Mouse (Mus musculus): ENCODE data around the gene Kif21b.

Gene Kif21b

DNA sequence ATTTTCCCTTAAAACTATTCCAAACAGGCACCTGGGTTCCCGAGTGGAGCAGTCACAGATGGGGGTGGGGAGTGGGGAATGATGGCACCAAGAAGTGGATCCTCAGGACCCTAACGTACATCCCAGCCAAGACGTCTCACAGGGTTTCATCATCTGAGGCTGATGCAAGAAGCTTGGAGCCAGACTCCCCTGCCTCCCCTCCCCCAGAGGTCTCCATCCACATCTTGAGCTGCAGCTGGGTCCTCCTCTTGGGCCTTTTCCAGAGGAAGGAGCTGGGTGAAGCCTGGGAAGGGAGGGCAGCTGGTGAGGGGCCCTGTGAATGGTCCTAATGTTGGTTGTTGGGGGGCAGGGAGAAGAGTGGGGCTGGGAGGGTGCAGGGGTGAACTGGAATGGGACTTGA lies 1.1 kb upstream of the Kif21b start:
- DNase-seq, result no peak

DNA sequence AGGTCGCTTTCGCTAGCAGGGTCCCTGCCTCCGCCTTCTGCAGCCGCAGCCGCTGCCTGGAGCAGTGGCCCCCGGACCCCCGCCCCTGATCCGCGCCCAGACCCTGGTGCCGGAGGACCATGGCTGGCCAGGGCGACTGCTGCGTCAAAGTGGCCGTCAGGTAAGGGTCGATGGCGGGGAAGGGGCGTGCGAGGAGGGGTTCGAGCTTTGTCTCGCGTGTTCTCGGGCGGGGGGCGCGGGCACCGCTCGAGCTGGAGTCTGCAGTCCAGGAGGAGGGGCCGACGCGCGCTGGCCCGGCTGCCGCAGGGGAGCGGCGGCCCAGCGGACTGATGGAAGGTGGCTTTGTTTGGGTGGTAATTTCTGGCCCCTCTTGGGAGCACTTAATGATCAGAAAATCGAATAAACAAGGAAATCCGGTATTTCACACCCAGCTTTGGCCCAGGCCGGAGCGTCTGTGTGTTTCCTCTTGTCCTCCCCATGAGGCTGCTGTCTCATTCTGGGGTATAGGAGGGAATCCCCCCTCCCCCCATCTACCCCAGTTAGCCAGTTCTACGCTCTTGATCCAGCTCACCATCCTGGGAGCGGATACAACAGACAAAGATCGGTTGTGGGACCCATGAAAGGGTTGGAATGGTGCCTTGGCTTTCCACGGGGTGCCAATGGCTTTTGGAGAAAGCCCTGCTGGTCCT lies 558 bp downstream of the Kif21b start:
- DNase-seq, result peak; percentile 37 to 39

DNA sequence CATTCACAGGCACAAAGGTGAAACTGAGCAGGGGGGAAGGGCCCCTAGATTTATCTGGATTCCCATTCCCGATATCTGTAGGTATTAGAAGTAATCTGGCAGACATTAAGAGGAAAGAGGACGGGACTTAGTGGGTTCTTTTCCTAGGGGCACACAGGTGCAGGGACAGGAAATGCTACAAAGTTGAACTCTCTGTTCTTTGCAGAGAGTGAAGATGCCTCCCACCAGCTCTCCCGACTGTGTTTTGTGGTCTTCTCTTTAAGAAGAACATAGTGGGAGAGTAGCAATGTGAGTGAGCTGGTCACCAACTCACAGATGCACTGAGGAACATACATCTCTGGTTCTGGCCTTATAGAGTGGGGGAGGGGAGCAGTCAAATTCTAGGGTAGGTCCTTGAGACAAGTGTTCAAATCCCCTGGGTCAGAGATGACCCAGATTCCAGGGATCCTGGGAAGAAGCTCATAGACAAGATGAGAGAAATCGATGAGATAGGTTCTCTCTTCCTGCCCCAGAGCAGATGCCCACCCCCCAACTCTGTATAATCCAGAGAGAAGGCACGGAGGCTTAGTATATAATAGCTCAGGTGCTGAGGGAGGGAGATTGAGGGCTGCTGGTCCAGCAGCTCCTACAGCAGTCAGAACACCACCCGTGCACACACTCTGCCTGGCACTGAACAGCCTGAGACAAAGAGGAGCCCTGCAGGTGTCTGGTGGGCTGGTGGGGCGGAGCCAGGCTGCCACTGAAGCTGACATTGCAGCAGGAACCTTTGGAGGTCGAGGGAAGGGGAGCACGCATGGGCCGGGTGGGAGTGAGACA lies 1.4 kb downstream of the Kif21b start:
- DNase-seq, result no peak

DNA sequence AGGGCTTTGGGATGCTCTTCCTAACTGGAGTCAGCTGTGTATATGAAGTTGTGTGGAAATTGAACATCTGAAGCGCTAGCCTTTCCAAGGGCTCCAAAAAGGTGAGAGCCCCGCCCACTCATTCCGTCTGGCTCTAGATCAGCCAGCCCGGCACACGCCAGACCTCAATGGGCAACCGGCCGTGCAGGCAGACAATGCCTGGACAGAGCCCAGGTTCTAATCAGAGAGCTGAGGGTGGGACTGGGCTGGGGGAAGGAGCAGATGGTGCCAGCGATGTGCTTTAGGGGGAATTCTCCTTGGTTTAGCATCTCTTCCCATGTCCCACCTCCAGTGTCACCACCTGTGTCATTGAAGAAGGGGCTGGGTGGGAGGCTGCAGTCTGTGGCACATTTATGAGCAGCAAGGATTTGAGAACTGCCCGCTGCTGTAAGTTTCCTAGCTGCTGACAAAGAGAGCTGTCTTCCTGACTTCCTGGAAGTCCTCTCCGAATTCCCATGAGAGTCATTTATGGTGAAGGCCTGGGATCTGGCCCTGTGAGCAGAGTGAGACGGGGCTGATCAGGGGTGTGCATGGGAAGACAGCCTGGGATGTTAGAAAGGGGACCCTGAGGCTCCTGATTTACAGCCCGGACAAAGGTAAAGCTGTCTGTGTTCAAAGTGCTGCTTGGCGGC lies 2.5 kb downstream of the Kif21b start:
- peak; percentile 53 to 64 for DNase-seq

DNA sequence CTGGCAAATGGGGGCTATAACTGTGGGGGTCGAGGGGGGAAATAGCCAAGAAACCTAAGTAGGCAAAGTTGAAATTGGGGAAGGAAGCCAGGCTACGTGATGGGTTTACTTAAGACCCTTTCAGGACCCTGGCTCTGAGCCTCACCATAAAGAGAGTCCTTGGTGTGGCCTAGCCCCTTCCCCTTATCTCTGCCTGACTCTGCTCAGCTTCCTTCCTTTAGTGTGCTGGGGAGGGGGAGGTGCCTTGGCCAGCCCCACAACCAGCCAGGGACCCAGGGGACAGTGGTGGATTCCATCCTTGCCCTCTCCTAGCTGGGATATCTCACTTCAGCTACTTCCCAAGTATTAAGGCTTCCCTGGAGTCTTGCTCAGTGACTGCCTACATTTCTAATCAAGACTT lies 3.4 kb downstream of the Kif21b start:
- no peak for DNase-seq

DNA sequence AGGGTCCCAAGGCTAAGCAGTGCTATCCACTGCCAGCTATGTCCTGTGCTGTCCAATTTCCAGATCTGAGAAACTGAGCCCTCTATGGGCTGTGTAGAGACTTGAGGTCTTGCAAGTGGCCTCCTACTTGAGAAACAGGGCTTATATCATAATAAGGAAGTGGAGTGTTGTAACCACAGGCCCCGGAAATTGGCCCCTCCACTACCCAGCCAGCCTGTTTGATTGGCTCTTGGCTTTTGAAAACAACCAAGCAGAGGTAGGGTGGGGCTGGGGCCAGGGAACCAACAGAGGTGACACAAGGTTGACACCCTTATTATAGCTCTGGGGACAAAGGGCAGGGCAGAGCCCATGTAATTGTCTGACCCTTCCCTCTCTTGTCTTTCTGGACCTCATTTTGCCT lies 3.9 kb downstream of the Kif21b start:
- DNase-seq, result no peak

DNA sequence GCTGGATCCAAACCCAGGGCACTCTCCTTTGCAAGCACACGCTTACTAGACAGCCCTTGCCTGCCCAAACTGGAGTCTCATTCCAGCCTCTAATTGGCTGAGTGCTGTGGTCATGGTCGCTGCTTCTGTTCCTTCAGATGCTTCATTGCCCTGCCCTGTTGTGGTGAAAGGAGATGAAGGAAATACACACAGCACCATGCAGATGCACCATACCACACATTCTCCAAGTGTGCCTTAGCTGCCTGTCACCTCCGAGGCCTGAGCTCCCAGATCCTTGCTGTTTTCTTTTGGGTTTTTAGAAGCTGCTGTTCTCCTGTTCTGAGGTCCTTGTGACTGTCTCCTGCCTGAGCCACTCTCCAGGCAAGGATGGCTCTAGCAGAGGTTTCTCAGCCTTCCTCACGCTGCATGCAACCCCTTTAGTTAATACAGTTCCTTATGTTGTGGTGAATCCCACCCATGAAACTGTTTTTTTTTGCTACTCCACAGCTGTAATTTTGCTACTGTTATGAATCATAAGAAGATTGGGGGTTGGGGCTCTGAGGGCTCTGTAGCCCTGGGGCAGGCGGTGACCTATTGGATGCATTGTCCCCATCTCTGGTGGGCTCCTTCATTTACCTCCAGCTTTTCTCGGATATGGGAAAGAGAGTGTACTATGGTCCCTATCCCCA lies 4.7 kb downstream of the Kif21b start:
- no peak for DNase-seq

DNA sequence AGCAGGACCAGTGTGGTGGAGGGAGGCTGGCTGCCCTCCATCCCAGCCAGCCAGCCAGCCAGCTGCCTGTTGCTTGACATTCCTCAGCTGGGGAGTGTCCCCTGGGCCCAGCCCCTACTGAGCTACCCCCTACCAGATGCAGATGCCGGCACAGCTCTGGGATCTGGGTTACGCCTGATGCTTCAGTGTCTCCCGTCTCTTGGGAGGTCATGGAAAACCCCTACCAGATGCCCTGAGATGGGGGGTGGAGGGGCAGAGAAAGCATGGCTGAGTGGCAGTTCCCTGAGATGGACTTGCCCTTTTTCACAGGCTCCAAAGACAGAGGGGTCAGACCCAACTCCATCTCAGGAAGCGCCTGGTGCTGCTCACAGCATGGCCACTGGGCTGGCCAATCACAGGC lies 5.4 kb downstream of the Kif21b start:
- no peak for DNase-seq

DNA sequence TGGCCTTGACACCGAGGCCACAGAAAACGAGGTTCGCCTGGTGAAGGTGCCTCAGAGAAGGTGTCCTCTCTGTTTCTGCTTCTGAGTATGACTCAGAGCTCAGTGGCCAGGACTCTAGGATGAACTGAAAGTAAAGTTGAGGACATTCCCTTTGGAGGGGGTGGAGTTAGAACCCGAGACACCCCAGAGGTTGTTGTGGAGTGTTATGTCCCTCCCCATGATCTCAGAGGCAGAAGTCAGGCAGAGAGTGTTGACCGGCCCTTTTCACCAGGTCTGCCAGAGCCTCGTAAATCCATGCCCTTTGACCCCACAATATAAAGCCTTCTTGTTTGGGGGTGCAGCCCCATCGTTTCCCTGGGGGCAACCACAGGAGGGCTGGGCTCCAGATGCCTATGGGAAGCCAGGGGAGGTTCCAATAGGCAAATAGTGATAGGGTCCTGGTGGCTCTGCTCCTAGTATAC lies 5.9 kb downstream of the Kif21b start:
- DNase-seq, result no peak

DNA sequence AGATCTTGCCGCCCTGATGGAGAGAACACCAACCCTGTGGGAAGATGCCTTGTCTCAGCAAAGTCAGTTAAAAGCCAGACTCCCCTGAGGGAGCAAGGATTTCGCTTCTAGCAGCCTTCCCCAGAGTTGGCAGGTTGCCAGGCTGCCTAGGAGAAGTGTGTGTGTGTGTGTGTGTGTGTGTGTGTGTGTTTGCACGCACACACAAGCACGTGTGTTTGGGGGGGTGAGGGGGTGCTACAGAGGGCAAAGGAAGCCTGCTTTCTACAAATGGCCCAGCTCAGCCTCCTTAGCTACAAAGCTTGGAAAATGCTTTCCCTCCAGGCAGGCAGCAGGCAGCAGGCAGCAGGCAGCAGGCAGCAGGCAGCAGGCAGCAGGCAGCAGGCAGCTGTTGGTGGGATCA lies 6.4 kb downstream of the Kif21b start:
- peak in 1 of 2 experiments; percentile 54 for DNase-seq

DNA sequence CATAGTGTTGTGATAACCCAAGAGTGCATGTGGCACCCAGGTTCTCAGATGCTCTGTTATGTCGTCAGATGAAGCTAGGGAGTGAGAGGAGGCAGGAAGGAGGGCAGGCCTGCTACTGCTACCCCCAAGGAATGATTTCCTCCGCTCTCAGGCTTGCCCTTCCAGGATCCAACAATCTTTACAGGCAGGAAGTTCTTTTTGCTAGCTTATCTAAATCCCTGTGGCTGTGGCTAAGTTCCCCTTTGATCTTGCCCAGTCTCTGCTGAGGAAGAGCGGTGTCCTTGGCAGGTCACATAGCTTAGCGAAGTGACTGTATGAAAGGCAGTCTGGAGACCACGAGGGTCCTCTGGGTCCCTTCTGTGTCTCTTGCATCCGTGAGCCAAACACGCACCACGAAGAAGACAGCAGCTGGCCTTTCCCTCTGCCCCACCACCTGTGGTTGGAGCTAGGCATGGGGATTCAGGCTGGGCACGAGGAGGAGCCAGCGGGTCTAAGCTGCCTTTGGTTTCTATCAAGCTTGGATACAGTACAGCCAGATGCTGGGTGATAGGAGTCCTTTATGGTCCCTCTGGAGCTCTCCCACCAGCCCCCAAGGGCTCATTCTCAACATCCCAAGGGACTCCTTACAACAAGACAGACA lies 7.1 kb downstream of the Kif21b start:
- DNase-seq, result no peak

DNA sequence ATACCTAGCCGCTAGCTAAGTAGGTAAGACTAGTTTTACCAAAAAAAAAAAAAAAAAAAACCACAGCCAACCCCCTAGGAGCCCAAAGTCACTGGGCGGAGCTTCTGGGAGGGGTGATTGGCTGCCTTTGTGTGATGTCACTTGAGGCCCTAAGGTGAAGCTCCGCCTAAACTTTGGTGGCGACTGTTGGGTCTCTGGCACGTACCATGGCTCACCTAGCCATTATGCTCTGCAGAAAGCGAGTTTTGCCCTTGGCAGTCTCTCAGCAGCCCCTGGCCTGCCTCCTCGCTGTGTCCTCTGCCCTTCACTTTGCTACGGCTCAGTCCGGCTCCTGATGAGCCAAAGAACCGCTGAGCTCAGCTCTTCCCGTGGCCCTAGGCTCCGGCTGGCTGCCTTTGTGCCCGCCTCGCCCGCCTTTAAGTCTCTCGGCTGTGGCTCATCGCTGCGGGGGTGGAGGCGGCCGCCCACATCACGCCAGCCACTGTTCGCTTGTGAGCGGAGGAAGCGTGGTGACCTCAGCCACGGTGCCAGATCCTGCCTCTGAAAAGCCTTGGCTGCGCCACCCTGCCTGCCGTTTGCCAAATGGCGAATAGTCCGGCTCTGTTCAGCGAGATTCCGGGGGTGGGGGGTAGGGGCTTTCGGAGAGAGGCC lies 8.9 kb downstream of the Kif21b start:
- peak; percentile 89 to 92 for DNase-seq

DNA sequence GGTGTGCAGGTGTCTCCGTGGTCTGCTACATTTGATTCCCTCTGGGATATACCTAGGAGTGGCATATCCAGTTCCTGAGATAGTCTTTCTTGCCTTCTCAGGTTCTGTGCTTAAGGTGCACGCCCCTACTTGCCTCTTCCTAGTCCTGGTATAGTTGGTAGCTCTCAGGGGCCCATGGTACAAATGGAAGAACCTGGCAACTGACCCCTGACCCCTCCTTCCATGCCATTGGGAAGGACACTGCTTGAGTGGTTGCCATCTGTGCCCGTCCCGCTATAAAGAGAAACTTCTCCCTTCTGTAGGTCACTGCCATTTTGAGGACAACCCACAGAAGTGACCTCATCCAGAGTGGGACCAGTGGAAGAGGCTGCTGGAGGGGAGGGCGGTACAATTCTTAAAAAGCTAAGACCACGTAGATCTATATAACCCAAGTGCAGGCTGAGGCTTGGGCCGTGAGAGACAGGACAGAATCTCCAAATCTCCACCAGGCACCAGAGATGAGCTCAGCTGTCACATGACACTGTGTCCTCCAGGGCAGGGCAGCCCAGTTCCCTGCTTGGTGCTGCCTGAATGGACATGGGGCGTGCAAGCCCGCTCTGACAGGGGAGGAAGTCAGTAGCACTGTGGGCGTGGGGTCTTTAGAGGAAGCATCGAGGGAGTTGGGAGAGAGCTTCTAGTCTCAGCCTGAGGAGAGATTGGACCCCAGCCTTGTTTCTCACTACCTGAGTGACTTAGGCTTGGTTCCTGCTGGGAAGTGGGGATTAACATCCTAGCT lies 10.2 kb downstream of the Kif21b start:
- DNase-seq, result peak; percentile 39 to 40

DNA sequence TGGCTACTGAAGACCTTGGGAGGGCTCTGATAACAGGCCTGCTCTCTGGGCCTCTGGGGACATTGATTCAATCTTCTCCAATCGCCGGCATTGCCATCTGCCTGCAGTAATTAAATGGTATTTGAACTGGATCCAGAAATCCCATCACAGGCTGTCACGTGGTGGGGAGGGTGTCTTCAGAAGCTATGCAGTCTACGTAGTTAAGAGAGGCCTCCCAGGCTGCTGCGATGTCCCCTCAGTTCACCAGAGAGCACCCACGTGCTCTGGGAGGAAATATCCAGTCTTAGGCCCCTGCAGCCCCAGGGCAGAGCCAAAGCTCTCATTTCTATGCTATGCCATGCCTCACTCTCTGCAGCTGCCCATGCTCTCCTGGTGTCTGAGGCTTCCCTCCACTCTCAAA lies 11.1 kb downstream of the Kif21b start:
- peak; percentile 28 to 45 for DNase-seq

DNA sequence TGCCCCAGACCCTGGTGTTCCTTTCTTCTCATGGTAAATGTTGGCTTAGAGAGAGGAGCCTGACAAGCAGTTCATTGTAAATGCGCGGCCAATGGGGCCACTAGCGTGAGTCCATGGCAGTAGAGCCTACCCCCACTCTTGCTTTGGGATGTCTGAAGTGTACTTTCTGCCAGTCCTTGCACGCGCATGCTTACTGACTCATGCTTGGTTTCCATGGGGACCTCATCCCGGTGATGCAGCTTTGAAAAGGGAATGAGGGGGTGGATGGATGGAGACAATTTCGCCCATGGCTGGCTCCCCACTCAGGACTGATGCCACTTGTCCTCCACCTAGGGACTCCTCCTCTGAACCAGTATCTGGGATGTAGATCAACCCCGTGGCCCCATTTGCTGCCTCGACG lies 12.3 kb downstream of the Kif21b start:
- no peak for DNase-seq

DNA sequence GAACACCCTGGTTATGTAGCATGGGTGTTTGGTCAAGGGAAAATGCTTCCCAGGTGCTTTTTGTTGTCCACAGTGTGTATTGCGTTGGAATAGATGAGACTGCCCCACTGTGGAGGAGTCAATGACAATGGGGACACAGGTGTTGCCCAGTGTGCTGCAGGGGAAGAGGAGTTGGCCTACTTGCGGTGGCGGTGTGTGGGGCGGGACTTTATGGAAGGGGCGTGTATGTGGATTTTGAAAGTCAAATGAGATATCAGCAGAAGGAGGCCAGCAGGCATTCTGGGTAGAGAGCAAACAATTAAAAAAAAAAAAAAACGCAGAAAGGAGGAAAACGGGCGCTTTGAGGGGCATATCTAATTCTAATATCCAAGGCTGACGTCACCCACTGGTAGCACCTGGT lies 18.5 kb downstream of the Kif21b start:
- no peak for DNase-seq

DNA sequence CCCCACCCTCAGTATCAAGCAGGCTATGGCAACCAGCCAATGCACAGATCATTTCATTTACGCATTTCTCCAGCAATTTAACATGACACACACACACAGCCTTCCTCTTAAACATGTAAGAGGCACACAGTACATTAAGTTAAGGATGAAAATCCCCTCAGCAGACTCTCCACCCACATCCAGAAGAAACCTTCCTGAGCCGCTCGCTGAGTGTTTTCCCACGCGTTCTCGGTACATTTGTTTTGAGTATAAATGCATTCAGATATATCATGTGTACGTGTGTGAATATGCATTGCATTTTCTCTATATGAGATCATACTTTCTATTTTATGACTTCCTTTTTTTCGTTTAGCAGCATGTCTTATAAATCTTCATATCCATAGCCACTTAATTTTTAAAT lies 20.2 kb downstream of the Kif21b start:
- no peak for DNase-seq

DNA sequence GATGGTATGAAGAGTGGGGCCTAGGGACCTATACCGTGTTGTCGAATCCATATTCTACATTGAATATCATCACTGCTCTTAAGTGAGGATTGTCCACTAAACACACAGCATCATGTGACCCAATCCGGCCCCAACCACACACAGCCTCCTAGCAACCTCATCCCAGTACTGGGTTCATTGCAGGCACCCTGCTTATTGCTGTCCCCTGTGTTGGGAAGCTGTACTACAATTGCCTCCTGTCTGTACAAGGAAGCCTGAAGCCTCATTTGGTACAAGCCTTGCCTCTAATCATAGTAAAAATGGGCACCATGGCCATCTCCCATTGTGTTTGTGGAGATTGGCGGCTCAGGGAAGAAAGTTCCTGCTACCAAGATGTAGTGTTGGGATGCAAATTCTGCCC lies 25.1 kb downstream of the Kif21b start:
- DNase-seq, result no peak

DNA sequence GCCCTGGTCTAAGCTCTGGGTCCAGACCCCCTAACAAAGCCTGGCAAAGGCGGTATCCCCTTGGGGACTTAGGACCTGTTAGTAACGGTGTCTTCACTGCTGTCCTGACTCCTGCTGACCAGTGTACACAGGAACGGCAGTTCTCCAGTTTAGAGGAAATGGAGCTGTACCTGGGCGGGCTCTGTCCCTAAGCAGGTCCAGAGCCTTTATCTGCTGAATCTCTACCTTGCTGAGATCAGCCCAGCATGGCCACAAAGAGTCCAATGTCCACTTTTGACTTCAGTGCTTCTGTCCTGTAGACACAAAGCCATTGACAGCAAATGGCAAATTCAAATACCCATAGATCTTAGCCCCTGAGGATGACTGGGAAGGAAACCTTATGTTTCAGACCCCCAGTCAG lies 25.8 kb downstream of the Kif21b start:
- no peak for DNase-seq

DNA sequence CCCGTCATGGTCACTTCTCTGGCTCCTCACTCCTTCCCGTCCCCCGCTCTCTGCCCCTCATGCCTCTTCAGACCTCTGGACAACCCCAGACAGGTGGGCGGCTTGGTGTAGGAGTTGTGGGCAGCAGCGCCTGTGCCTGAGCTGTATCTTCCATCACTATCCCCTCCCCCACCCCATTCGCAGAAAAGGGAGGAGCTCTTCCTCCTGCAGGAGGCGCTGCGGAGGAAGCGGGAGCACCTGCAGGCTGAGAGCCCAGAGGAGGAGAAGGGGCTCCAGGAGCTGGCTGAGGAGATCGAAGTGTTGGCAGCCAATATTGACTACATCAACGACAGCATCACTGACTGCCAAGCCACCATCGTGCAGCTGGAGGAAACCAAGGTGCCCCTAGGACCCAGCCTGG lies 28.6 kb downstream of the Kif21b start:
- DNase-seq, result no peak

DNA sequence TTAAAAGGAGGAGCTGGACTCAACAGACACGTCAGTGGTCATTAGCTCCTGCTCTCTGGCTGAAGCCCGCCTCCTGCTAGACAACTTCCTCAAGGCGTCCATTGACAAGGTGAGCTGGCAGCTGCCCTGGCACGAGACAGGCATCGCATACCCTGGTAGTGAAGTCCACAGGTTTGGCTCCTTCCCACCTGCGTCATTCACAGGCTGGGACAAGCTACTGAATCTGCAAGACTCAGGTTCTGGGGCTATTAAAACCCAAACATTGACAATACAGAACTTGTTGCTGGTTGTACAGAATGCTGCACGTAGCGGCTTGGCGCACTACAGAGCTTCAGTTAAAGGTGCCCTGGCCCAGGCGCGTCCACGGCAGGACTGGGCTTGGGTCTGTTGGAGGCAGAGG lies 29.1 kb downstream of the Kif21b start:
- DNase-seq, result no peak

DNA sequence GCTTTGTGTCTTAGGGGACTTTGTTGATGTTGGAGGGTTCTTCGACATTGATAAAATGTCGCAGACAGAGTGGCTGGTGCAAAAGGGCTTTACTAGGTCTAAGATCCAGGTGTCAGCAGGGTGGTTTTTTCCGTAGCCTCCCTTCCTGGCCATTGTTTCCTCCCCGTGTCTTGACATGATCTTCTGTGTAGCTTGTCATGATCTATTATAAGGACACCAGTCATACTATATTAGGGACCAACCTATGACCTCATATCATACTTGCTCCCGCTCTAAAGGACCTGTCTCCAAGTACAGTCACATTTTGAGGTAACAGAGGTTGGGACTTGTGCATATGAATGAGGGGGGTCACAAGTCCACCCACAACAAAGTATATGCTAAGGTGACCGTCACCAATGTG lies 29.7 kb downstream of the Kif21b start:
- DNase-seq, result no peak

All from cerebellum, adult 18-20 months (tissue).